Mouse (Mus musculus): ENCODE measurements around the gene Rabep2. TPM values are rescaled to one million over a fixed set of nuclear protein-coding genes. Genes with fewer than 3 reads are reported as not detected.

Rabep2 gene
- polyA plus RNA-seq, 1 experiment from 2014 or later: 10.2 TPM

DNA sequence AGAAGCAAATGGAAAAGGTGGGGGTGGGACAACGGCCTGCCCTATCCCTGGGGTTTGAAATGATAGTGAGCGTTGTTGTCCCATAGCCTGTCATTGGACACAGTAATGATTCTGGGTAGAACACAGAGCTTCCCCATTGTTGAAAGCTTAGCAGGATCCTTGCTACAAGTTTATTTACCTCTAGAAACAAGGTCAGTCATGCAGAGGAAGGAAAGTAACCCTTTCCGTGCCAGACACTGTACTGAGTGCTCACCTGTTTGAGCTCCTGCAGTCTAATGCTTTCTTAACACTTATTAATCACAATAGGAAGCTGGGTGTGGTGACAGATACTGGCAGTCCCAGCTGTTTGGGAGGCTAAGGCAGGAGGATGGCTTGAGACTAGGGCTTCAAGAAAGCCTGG lies 7.2 kb downstream of the Rabep2 start:
- Histone ChIP-seq H3K9me3 (replicated peaks) (no peaks in the 10 kb centered on the region), H3K27ac (no peak overlapping the region), H3K36me3 (peaks cover 20% of the 10 kb centered on the region), H3K27me3 (replicated peaks) (no peaks in the 10 kb centered on the region), H3K4me1 (peaks cover 4% of the 10 kb centered on the region; the same call in 1 of the 2 replicates), H3K4me3 (no peak overlapping the region), H3K4me2 (no peak overlapping the region), H3K9ac (no peak overlapping the region)
- ATAC-seq: no peak
- WGBS (ENCODE audit: insufficient replicate concordance): 73% methylated on average over 3 of the region's 3 CpGs

DNA sequence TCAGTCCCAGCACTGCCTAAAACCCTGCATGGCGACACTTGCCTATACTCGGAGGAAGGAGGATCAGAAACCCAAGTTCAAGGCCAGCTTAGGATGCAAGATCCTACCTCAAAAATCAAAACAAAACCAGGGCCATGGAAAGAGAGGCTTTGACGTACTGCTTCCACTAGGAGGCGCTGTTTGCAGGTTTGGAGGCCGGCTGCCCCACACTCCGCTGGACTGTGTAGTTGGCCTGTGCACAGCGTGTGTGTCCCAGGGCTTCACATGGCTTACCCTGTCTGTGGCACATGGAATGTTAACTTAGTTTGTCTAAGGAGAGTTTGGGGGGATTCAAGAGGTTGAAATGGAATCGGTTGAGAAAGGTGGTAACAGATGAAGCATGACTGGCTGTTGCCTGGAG lies 8.3 kb downstream of the Rabep2 start:
- Histone ChIP-seq H3K9ac (no peak overlapping the region), H3K9me3 (replicated peaks) (no peaks in the 10 kb centered on the region), H3K27ac (no peak overlapping the region), H3K4me3 (no peak overlapping the region), H3K4me1 (no peaks in the 10 kb centered on the region), H3K4me2 (no peak overlapping the region), H3K36me3 (peaks cover 22% of the 10 kb centered on the region), H3K27me3 (replicated peaks) (no peaks in the 10 kb centered on the region)
- peak; percentile 65 for ATAC-seq
- WGBS (ENCODE audit: insufficient replicate concordance): 25% methylated on average over 8 of the region's 8 CpGs

DNA sequence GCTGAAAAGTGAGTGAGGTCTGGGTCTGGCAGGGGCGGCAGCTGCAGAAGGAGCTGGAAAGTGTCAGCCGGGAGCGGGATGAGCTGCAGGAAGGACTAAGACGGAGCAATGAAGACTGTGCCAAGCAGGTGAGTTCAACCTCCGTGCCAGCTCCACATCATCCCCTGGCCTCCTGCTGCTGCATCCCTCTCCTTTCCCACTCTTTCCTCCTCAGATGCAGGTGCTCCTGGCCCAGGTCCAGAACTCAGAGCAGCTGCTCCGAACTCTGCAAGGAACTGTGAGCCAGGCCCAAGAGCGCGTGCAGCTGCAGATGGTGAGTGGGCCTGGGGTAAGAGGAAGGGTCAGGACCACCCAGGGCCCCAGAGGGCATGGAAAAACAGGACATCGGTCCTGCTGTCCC lies 11.6 kb downstream of the Rabep2 start:
- H3K27ac ChIP-seq: no peak overlapping the region
- H3K4me2 ChIP-seq: no peak overlapping the region
- no peaks in the 10 kb centered on the region for H3K27me3 ChIP-seq (replicated peaks)
- no peak overlapping the region for H3K9ac ChIP-seq
- no peak overlapping the region for H3K4me3 ChIP-seq
- H3K36me3 ChIP-seq: peaks cover 24% of the 10 kb centered on the region
- no peak for ATAC-seq
- no peaks in the 10 kb centered on the region for H3K4me1 ChIP-seq
- no peaks in the 10 kb centered on the region for H3K9me3 ChIP-seq (replicated peaks)
- 85% methylated on average over 9 of the region's 9 CpGs for WGBS (ENCODE audit: insufficient replicate concordance)

- H3K9ac ChIP-seq: no peak overlapping the region
- no peak for ATAC-seq
- H3K9me3 ChIP-seq (replicated peaks): no peaks in the 10 kb centered on the region
- 89% methylated on average over 10 of the region's 10 CpGs for WGBS (ENCODE audit: insufficient replicate concordance)
- H3K36me3 ChIP-seq: peaks cover 34% of the 10 kb centered on the region
- no peak overlapping the region for H3K4me2 ChIP-seq
- H3K4me3 ChIP-seq: no peak overlapping the region
- H3K27me3 ChIP-seq (replicated peaks): no peaks in the 10 kb centered on the region
- H3K27ac ChIP-seq: no peak overlapping the region
- no peaks in the 10 kb centered on the region for H3K4me1 ChIP-seq
These were observed 15.4 kb downstream of the Rabep2 start for GRCm38 (mm10) chr7:126443997-126444396.

DNA sequence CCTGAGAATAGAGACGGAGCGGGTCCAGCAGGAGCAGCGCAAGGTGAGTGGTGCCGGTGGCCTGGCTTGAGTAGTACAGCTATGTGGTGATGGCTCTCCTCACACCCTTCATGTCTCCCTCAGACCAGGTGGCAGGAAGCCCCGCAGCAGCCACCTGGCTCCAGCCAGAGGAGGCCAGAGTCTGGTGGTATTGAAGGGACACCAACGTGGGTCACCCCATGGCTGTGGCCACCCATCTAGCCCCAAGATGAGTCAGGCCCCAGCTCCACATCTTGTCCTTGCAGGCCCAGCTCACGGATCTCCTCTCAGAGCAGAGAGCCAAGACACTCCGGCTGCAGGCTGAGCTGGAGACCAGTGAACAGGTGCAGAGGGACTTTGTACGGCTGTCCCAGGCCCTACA lies 16.0 kb downstream of the Rabep2 start:
- Histone ChIP-seq H3K27me3 (replicated peaks) (no peaks in the 10 kb centered on the region), H3K4me3 (no peak overlapping the region), H3K36me3 (peaks cover 34% of the 10 kb centered on the region), H3K4me2 (no peak overlapping the region), H3K4me1 (no peaks in the 10 kb centered on the region), H3K9ac (no peak overlapping the region), H3K27ac (no peak overlapping the region), H3K9me3 (replicated peaks) (no peaks in the 10 kb centered on the region)
- 81% methylated on average over 9 of the region's 9 CpGs for WGBS (ENCODE audit: insufficient replicate concordance)
- no peak for ATAC-seq

DNA sequence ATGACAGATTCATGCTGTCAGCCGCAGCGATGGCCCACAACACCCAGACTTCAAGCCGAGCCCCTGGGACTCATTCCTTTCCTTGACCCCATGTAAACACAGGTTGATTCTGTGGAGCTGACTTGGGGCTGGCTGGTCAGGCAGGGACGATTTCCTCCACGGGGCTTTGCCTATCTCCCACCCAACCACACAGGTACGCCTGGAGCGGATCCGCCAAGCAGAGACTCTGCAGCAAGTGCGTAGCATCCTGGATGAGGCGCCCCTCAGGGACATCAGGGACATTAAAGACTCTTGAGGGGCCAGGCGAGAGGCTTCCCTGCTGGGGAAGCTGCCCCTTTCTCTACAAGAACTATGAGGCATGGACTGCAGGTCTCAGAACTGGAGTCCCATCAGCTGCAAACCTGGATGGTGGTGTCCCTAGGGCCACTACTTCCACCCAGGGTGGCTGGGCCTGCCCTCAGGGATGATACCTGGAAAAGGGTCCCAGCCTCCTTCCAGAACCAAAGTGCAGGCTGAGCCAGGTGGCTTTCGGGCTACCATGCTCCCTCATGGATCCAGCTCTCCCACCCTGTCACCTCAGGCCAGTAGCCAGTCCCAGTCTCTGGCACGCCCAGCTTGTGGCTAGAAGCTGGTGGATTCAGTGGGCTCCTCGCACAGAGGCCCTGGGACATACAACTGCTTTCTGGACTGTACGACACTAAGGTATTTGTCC lies 16.7 kb downstream of the Rabep2 start:
- Histone ChIP-seq H3K9ac (no peak overlapping the region), H3K9me3 (replicated peaks) (no peaks in the 10 kb centered on the region), H3K4me3 (no peak overlapping the region), H3K36me3 (peaks cover 34% of the 10 kb centered on the region), H3K4me2 (no peak overlapping the region), H3K27ac (no peak overlapping the region), H3K4me1 (no peaks in the 10 kb centered on the region), H3K27me3 (replicated peaks) (no peaks in the 10 kb centered on the region)
- ATAC-seq: no peak
- 84% methylated on average over 15 of the region's 15 CpGs for WGBS (ENCODE audit: insufficient replicate concordance)

DNA sequence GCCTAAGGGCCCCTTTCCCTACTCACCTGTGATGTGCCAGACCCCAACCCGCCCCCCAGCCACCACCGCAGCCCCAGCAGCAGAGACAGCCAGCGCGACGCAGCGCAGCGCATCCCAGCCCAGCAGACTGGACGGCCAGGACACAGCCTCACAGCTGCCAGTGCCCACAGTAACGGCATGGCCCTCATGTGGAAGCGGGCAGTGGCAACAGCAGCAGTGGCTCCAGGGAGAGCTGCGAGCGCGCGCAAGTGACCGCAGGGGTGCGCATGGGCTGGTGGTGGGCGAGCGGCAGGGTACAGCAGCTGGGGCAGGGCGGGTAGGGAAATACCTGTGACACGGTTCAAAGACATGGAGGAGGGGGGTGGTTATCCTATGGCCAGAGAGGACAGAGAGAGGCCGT lies 17.7 kb downstream of the Rabep2 start:
- 91% methylated on average over 21 of the region's 21 CpGs for WGBS (ENCODE audit: insufficient replicate concordance)
- no peak overlapping the region for H3K4me3 ChIP-seq
- peaks cover 34% of the 10 kb centered on the region for H3K36me3 ChIP-seq
- H3K9ac ChIP-seq: no peak overlapping the region
- ATAC-seq: no peak
- H3K9me3 ChIP-seq (replicated peaks): no peaks in the 10 kb centered on the region
- H3K27me3 ChIP-seq (replicated peaks): no peaks in the 10 kb centered on the region
- H3K4me1 ChIP-seq: no peaks in the 10 kb centered on the region
- no peak overlapping the region for H3K27ac ChIP-seq
- no peak overlapping the region for H3K4me2 ChIP-seq

- H3K36me3 ChIP-seq: peaks cover 27% of the 10 kb centered on the region
- no peak overlapping the region for H3K27ac ChIP-seq
- H3K4me1 ChIP-seq: no peaks in the 10 kb centered on the region
- no peaks in the 10 kb centered on the region for H3K27me3 ChIP-seq (replicated peaks)
- no peaks in the 10 kb centered on the region for H3K9me3 ChIP-seq (replicated peaks)
- no peak overlapping the region for H3K4me3 ChIP-seq
- H3K9ac ChIP-seq: no peak overlapping the region
- ATAC-seq: no peak
- WGBS (ENCODE audit: insufficient replicate concordance): 79% methylated on average over 19 of the region's 19 CpGs
- H3K4me2 ChIP-seq: no peak overlapping the region
These were observed 19.9 kb downstream of the Rabep2 start for GRCm38 (mm10) chr7:126448481-126448880.

DNA sequence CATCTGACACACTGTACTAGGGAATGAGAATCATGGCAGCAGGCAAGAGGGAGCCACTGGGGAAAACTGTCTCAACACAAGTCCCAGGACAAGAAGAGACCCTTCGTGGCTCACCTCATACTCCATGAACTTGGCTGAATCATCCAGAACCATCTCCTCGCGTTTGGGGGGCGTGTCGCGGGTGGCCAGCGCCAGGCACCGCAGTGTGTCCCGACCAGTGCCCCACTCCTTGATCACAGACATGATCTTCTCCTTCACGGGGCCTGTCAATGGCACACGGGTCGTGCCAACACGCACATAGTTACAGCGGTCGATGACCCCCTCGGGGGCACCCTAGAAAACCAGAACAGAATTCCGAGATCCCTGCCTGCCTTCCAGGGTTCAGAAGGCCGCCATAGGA lies 21.4 kb downstream of the Rabep2 start:
- no peaks in the 10 kb centered on the region for H3K27me3 ChIP-seq (replicated peaks)
- no peaks in the 10 kb centered on the region for H3K4me1 ChIP-seq
- WGBS (ENCODE audit: insufficient replicate concordance): 84% methylated on average over 18 of the region's 18 CpGs
- H3K27ac ChIP-seq: no peak overlapping the region
- ATAC-seq: no peak
- no peak overlapping the region for H3K4me2 ChIP-seq
- H3K9me3 ChIP-seq (replicated peaks): no peaks in the 10 kb centered on the region
- H3K9ac ChIP-seq: no peak overlapping the region
- no peak overlapping the region for H3K4me3 ChIP-seq
- H3K36me3 ChIP-seq: peaks cover 16% of the 10 kb centered on the region

DNA sequence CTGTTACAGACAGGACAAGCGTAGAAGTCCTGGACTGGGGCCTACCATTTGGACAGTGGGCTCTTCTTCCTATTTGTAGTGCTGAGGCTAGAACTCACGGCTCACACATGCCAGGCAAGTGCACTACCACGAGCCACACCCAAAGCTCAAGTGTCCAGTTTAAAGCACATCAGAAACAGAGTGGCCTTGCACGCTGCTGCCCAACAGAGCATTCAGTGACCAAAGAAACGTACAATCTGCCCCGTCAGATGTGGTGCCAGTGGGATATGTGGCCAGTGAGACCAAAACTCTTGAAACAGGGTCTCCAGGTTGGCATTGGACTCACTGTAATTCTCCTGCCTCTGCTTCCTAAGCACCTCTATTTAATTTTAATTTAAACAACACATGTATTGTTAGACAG lies 22.1 kb downstream of the Rabep2 start:
- Histone ChIP-seq H3K4me3 (no peak overlapping the region), H3K36me3 (peaks cover 9% of the 10 kb centered on the region), H3K27ac (no peak overlapping the region), H3K4me2 (no peak overlapping the region), H3K9me3 (replicated peaks) (no peaks in the 10 kb centered on the region), H3K9ac (no peak overlapping the region), H3K4me1 (no peaks in the 10 kb centered on the region), H3K27me3 (replicated peaks) (no peaks in the 10 kb centered on the region)
- WGBS (ENCODE audit: insufficient replicate concordance): 79% methylated on average over 6 of the region's 6 CpGs
- no peak for ATAC-seq

- Histone ChIP-seq H3K27ac (no peak overlapping the region), H3K4me1 (0 out of 2 replicates have a peak, but pooled peaks cover 9% of the 10 kb centered on the region), H3K9me3 (replicated peaks) (no peaks in the 10 kb centered on the region), H3K4me2 (no peak overlapping the region), H3K9ac (no peak overlapping the region), H3K27me3 (replicated peaks) (no peaks in the 10 kb centered on the region), H3K4me3 (no peak overlapping the region), H3K36me3 (no peaks in the 10 kb centered on the region; the same call in 1 of the 2 replicates)
- ATAC-seq: no peak
- WGBS (ENCODE audit: insufficient replicate concordance): 75% methylated on average over 3 of the region's 3 CpGs
These were observed 23.7 kb downstream of the Rabep2 start for GRCm38 (mm10) chr7:126452244-126452643.

DNA sequence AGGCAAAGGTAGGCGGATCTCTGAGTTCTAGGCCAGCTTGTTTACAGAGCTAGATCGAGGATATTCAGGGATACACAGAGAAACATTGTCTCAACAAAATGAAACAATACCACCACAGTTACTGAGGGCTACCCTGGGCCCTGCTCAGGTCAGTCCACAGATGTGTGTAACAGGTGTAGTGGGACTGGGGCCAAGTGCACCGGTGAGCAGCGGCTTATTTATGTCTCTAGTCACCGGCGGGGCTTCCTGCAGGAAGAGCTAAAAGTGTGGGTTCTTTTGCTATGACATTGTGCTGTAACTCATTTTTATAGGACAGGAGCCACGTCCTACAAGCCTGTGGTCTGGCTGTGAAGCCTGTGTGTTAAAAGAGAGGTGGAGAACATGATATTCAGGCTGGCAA lies 25.3 kb downstream of the Rabep2 start:
- Histone ChIP-seq H3K4me3 (no peak overlapping the region), H3K4me1 (0 out of 2 replicates have a peak, but pooled peaks cover 9% of the 10 kb centered on the region), H3K4me2 (no peak overlapping the region), H3K9ac (no peak overlapping the region), H3K9me3 (replicated peaks) (no peaks in the 10 kb centered on the region), H3K27me3 (replicated peaks) (0 out of 2 replicates have a peak, but pooled peaks cover 3% of the 10 kb centered on the region), H3K36me3 (no peaks in the 10 kb centered on the region), H3K27ac (no peak overlapping the region)
- 61% methylated on average over 7 of the region's 7 CpGs for WGBS (ENCODE audit: insufficient replicate concordance)
- ATAC-seq: no peak

DNA sequence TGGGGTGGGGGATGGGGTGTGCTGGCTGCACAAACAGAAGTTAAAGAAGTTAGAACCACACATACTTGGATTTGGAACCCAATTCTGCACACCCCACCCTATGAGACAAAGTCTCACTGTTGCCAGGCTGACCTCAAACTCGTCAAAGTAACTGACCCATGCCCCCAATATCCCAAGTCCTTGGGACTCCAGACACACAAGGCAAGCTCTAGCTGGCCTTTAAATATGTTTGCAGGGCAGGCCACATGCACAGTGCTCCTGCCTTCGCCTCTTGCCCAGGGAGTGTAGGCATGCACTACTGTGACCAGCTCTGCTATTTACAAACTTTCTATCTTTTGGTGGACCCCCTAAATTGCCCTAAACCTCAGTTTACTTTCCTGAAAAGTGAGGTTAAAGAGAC lies 26.7 kb downstream of the Rabep2 start:
- 50% methylated on average over 2 of the region's 2 CpGs for WGBS (ENCODE audit: insufficient replicate concordance)
- Histone ChIP-seq H3K9ac (no peak overlapping the region), H3K36me3 (no peaks in the 10 kb centered on the region), H3K4me3 (no peak overlapping the region), H3K9me3 (replicated peaks) (no peaks in the 10 kb centered on the region), H3K27me3 (replicated peaks) (peaks cover 11% of the 10 kb centered on the region; the same call in 1 of the 2 replicates), H3K4me1 (0 out of 2 replicates have a peak, but pooled peaks cover 9% of the 10 kb centered on the region), H3K4me2 (no peak overlapping the region), H3K27ac (no peak overlapping the region)
- no peak for ATAC-seq

Data from liver, embryonic 12.5 days (tissue).